Mouse (Mus musculus): ENCODE measurements at regions not wholly inside any gene's neighbourhood (a gene's known extent, or its start where the extent isn't known, plus 50 kb on each side); places are given as distances from the start of the nearest gene placed in this dataset.

GRCm38 (mm10) chr19:6644871-6645270 is 102.0 kb upstream of the Slc22a12 start:
- no peak for DNase-seq (ENCODE audit: low spot score)

GRCm38 (mm10) chr19:6639681-6640080 is 96.8 kb upstream of the Slc22a12 start:
- DNase-seq (ENCODE audit: low spot score), result no peak

- DNase-seq (ENCODE audit: low spot score), result no peak
Measured at GRCm38 (mm10) chr19:6633400-6633799, 90.6 kb upstream of the Slc22a12 start.

- DNase-seq (ENCODE audit: low spot score), result no peak
Measured at GRCm38 (mm10) chr19:6631817-6632216, 89.0 kb upstream of the Slc22a12 start.

DNA sequence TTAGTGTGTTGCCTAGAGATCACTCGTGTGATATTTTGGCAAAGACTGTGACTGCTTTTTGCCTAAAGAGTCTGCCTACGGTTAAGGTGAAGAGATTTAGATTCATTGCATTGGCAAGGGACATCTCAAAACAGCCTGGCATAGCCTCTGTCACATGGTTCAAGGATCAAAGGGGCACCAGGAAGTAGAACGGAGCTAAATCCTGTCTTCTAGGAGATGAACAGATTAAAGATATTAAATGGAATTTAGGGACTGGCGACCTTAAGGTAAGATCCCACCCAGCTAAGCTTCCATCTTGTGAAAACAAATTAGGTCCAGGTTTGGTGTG is 87.7 kb upstream of the Slc22a12 start:
- DNase-seq (ENCODE audit: low spot score), result no peak

- DNase-seq (ENCODE audit: low spot score), result no peak
Measured at GRCm38 (mm10) chr19:6629911-6630612, 87.2 kb upstream of the Slc22a12 start.

DNA sequence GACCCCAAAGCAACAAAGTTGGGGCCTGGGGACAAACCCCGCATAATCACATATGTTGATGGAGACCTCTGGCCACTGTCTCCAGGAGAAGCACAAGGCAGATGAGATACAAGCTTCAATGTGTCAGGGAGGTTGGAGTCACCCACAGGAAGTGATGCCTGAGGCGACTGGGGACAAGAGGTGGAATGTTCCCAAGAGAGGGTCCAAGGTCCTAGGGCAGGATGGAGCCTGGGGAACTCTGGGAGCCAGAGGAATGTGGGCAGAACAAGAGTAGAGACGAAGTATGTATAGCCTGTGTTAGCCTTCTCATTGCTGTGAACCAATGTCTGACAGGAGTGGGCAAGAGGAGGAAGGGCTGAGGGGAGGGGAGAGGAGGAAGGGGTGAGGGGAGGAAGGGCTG is 82.7 kb upstream of the Slc22a12 start:
- no peak for DNase-seq (ENCODE audit: low spot score)

DNA sequence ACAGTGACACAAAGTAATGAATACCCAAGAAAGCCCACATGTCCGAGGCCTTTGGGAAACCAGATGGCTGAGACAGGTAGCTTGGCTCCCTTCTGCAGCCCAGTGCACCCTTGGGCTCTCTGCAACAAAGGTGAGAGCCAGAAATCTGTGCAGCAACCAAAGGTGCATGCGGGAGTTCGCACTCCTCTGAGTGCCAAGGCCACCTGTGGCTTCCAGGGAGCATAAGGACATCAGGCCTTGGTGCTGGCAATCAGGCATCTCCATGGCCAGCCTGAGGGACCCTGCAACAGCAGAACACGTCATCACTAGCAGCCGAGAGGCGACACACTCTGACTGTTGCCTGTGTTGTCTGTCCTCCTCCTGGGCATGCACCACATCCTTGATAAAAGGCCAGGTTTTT is 78.2 kb upstream of the Slc22a12 start:
- no peak for DNase-seq (ENCODE audit: low spot score)

GRCm38 (mm10) chr19:6619546-6619945 is 76.7 kb upstream of the Slc22a12 start:
- DNase-seq (ENCODE audit: low spot score), result no peak

GRCm38 (mm10) chr19:6616659-6617058 is 73.8 kb upstream of the Slc22a12 start:
- DNase-seq (ENCODE audit: low spot score), result peak; percentile 41

DNA sequence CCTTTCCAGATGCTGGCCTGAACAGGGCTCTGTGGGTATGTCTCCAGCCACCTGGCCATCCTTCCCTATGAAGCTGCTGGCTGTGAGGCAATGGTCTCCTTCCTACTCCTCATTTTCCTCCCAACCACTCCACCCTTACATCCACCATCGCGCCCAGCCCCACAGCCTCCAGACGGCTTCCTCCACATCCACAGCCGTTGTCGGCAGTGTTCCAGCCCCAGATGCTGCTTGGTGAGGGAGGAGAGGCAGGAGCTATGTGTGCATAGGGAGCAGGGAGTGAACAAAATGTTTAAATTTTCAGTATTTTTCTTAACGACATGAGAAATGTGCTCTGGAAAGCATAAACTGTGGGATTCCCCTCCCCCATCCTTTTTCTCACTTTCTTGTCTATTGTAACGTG is 69.6 kb upstream of the Slc22a12 start:
- DNase-seq (ENCODE audit: low spot score), result peak; percentile 46

GRCm38 (mm10) chr19:6611921-6612320 is 69.1 kb upstream of the Slc22a12 start:
- no peak for DNase-seq (ENCODE audit: low spot score)

- no peak for DNase-seq (ENCODE audit: low spot score)
Measured at GRCm38 (mm10) chr19:6610715-6611114, 67.9 kb upstream of the Slc22a12 start.

- no peak for DNase-seq (ENCODE audit: low spot score)
Measured at GRCm38 (mm10) chr19:6610051-6610450, 67.2 kb upstream of the Slc22a12 start.

DNA sequence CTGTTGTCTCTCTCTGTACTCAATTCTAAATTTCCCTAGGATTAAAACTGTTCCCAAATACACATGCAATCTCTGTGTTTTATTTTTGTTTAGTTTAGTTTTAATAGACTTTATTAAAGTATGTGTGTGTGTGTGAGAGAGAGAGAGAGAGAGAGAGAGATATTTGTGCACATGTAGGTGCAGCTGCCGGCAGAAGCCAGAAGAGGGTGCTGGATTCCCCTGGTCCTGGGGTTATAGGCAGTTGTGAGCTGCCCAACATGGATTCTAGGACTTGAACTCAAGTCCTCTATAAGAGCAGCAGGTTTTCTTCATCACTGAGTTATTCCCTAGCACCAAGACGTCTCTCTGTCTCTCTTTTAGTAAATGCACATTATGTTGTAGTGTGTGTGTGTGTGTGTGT is 64.7 kb upstream of the Slc22a12 start:
- DNase-seq (ENCODE audit: low spot score), result no peak

DNA sequence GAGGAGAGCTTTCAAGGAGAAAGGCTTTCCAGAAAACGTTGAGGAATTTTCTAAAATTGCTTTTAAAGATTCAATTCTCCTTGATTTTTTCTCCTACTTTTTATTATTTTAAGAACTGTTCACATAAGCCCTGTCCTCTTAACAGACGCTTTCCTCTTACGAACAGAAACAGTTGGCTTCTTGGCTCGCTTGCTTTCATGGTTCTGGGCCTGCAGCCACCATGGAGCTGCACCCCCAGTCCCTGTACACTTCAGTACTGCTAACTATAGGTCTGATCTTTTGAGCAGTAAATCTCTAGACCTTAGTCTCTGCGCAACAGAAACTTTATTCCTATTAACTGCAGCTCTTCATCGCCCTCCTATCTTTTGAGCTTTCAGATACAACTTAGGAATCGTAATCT is 63.8 kb upstream of the Slc22a12 start:
- no peak for DNase-seq (ENCODE audit: low spot score)

DNA sequence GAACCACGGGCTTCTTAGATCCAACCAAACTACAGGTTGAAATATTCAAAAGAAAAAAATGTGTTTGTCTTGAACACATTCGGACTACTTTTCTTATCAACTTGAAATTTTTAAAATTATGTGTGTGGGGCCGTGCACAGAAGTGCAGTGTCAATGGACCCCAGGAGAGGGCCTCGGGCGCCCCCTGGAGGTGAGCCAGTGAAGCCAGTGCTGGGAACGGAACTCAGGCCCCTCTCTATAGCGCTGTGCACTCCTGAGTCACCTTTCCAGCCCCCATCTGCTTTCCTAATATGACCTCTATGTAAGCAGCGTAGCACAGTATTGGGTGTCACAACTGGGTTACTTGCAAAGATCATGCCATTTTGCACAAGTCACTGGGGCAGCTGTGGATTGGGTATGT is 61.9 kb upstream of the Slc22a12 start:
- no peak for DNase-seq (ENCODE audit: low spot score)

DNA sequence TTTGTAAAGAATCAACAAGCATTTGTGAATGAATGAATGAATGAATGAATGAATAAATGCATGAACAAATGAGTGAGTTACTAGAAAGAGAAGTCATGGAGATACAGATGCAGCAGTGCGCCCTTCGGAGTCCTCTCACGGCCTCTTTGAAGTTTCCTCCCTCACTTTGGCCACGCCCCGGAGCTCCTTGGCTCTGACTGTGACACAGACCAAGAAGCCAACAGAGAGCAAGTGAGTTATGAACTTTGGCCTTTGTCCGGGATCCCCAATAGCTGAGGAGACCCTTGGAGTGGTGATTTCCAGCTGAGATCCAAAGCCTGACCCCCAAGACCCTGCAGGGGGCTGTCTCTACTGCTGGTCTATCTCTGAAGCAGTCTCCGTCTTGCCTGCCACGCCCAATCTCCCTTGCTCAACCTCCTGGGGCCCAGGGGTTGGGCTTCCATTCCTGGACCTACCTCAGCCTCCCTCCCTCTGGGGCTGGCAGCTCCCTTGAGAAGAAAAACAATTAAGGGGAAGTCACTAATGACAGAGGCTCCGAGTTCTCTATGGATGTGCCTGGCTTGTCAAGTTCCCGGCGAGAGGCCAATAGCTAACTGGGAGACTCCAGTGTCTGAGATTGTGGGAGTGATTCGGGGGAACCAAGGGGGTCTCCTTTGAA is 58.2 kb upstream of the Slc22a12 start:
- DNase-seq (ENCODE audit: low spot score), result no peak

GRCm38 (mm10) chr19:6599281-6599680 is 56.4 kb upstream of the Slc22a12 start:
- DNase-seq (ENCODE audit: low spot score), result no peak

GRCm38 (mm10) chr19:6598186-6598585 is 55.4 kb upstream of the Slc22a12 start:
- DNase-seq (ENCODE audit: low spot score), result no peak

GRCm38 (mm10) chr19:6595801-6596200 is 53.0 kb upstream of the Slc22a12 start:
- no peak for DNase-seq (ENCODE audit: low spot score)

Measured in testis, postnatal 10 days (tissue).